Mouse (Mus musculus): ENCODE measurements around the gene Cxcl9.

GRCm38 (mm10) chr5:92375368-92375767 is 47.5 kb upstream of the Cxcl9 start:
- TF ChIP-seq CTCF (IDR thresholded peaks at IDR 0.05; ENCODE audit: low read depth, low read length) (no peak), GATA1 (IDR thresholded peaks at IDR 0.05; ENCODE audit: borderline replicate concordance, low read length) (no peak), POLR2AphosphoS5 (IDR thresholded peaks at IDR 0.05; ENCODE audit: insufficient replicate concordance, low read depth, low read length) (no peak), TAL1 (conservative IDR thresholded peaks at IDR 0.05; ENCODE audit: low read depth, low read length) (no peak)
